Mouse (Mus musculus): ENCODE measurements around the gene Gm4792.

DNA sequence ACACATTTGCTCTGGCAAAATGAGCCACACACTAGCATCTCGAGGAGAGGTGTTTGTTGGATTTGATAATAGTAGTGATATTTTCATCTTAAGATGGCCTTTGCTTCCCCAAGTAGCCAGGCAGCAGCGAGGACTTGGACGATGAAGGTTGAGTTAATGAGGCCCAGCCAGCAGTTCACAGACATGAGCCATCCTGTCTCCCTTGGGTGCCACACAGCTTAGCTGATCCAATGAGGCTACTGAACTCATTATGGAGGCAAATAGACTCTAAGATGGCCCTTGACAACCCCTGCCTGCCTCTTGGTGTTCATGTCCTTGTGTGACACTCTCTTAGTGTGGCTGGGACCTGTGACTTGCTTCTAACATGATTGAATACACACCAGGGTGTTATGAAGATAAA lies 43.7 kb downstream of the Gm4792 start:
- TF ChIP-seq CTCF (IDR thresholded peaks at IDR 0.05; ENCODE audit: borderline replicate concordance, control insufficient read depth, extremely low read depth, insufficient read depth, low read length, poor library complexity) (no peak), POLR2A (IDR thresholded peaks at IDR 0.05; ENCODE audit: control insufficient read depth, extremely low read depth, insufficient read depth, low read length, poor library complexity) (no peak)
